8 mouse cellular contexts compared by ENCODE assay signal in the genomic region with DNA sequence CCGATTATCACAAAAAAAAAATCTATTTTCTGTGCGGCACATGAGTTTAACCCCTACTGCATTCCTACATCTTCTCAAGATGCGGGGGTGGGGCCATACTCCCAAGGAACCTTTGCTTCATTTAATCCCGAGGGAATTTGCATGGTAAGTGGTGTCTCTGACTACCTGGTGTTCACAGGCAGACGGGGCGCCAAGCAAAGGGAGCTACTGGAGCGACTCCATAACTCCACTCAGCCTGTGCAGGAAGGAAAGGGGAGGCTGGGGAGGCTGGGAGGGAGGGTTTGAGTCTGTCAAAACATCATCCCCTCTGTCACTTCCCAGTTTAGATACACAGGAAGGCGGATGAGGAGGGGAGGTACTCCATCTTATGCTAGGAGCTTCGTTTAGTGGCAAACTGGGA.
DNase-seq lines count a peak whose midpoint lies in the region; ATAC-seq and TF ChIP-seq lines count a peak whose summit lies in the region.

No protein-coding gene starts in this region.

- H3K9ac ChIP-seq in forebrain, embryonic 11.5 days (ENCODE audit: low read length) = no peak overlapping the region
- no peak overlapping the region for H3K9ac ChIP-seq in heart, embryonic 15.5 days
- no peak overlapping the region for H3K9ac ChIP-seq in limb, embryonic 12.5 days (replicated peaks)

- DNase-seq in forebrain, embryonic 10.5 days (ENCODE audit: extremely low spot score, low spot score) = no peak
- no peak for DNase-seq in forebrain, embryonic 11.5 days (ENCODE audit: low spot score)
- DNase-seq in embryo, embryonic 10 days (ENCODE audit: low spot score) = no peak
- DNase-seq in urinary bladder, adult 18-20 months (ENCODE audit: low spot score in 2 of 2) = no peak
- no peak for DNase-seq in thymus, postnatal 10 days (ENCODE audit: low spot score in 2 of 2)

- ATAC-seq in forebrain, embryonic 11.5 days (replicated peaks; ENCODE audit: low FRiP score) = no peak
- no peak for ATAC-seq in heart, embryonic 15.5 days (replicated peaks; ENCODE audit: insufficient number of reproducible peaks, insufficient read depth, low FRiP score, low read depth)
- no peak for ATAC-seq in limb, embryonic 12.5 days (ENCODE audit: insufficient number of reproducible peaks, insufficient read depth, low FRiP score, low TSS enrichment, low read depth)

- WGBS in forebrain, embryonic 10.5 days = 82% methylated on average over 9 of the region's 9 CpGs
- 75% methylated on average over 9 of the region's 9 CpGs for WGBS in forebrain, embryonic 11.5 days
- 48% methylated on average over 9 of the region's 9 CpGs for WGBS in heart, embryonic 15.5 days
- 73% methylated on average over 9 of the region's 9 CpGs for WGBS in limb, embryonic 12.5 days

- H3K36me3 ChIP-seq in forebrain, embryonic 10.5 days (replicated peaks) = peaks cover 98% of the 10 kb centered on the region
- H3K36me3 ChIP-seq in forebrain, embryonic 11.5 days (ENCODE audit: control insufficient read depth, insufficient read depth, low read length) = peaks cover 8% of the 10 kb centered on the region; the same call in 1 of the 2 replicates
- peaks cover 99% of the 10 kb centered on the region for H3K36me3 ChIP-seq in E14TG2a.4 (ENCODE audit: insufficient read depth, low read length)
- peaks cover 83% of the 10 kb centered on the region for H3K36me3 ChIP-seq in heart, embryonic 15.5 days
- peaks cover 98% of the 10 kb centered on the region for H3K36me3 ChIP-seq in limb, embryonic 12.5 days

- no peak overlapping the region for H3K4me2 ChIP-seq in forebrain, embryonic 11.5 days (ENCODE audit: low read depth, low read length, severe bottlenecking)
- no peak overlapping the region for H3K4me2 ChIP-seq in heart, embryonic 15.5 days
- no peak overlapping the region for H3K4me2 ChIP-seq in limb, embryonic 12.5 days

- H3K27ac ChIP-seq in forebrain, embryonic 10.5 days = 0 out of 2 replicates have a peak overlapping the region, but pooled peaks have one; percentile 27
- no peak overlapping the region for H3K27ac ChIP-seq in forebrain, embryonic 11.5 days (ENCODE audit: low read depth, low read length)
- peak overlapping the region; percentile 67 for H3K27ac ChIP-seq in heart, embryonic 15.5 days
- H3K27ac ChIP-seq in limb, embryonic 12.5 days = peak overlapping the region; percentile 64

- H3K4me1 ChIP-seq in forebrain, embryonic 10.5 days = peaks cover 36% of the 10 kb centered on the region
- no peaks in the 10 kb centered on the region for H3K4me1 ChIP-seq in forebrain, embryonic 11.5 days (replicated peaks; ENCODE audit: control insufficient read depth, insufficient read depth, low read length)
- H3K4me1 ChIP-seq in E14TG2a.4 (replicated peaks; ENCODE audit: low read depth, low read length) = peaks cover 95% of the 10 kb centered on the region
- peaks cover 32% of the 10 kb centered on the region for H3K4me1 ChIP-seq in heart, embryonic 15.5 days (replicated peaks)
- H3K4me1 ChIP-seq in limb, embryonic 12.5 days (replicated peaks) = peaks cover 22% of the 10 kb centered on the region

- H3K27me3 ChIP-seq in forebrain, embryonic 10.5 days (ENCODE audit: poor library complexity, severe bottlenecking) = no peaks in the 10 kb centered on the region
- H3K27me3 ChIP-seq in forebrain, embryonic 11.5 days (ENCODE audit: control insufficient read depth, insufficient read depth, low read length) = no peaks in the 10 kb centered on the region
- H3K27me3 ChIP-seq in E14TG2a.4 (ENCODE audit: insufficient read depth, low read length) = no peaks in the 10 kb centered on the region
- H3K27me3 ChIP-seq in heart, embryonic 15.5 days = no peaks in the 10 kb centered on the region
- no peaks in the 10 kb centered on the region for H3K27me3 ChIP-seq in limb, embryonic 12.5 days

- H3K4me3 ChIP-seq in forebrain, embryonic 10.5 days = no peak overlapping the region
- H3K4me3 ChIP-seq in forebrain, embryonic 11.5 days (ENCODE audit: low read depth, low read length) = no peak overlapping the region
- peak overlapping the region; percentile 39 for H3K4me3 ChIP-seq in E14TG2a.4 (replicated peaks; ENCODE audit: low read length)
- H3K4me3 ChIP-seq in heart, embryonic 15.5 days = no peak overlapping the region
- H3K4me3 ChIP-seq in limb, embryonic 12.5 days (replicated peaks) = no peak overlapping the region

- no peaks in the 10 kb centered on the region for H3K9me3 ChIP-seq in forebrain, embryonic 10.5 days
- H3K9me3 ChIP-seq in forebrain, embryonic 11.5 days (ENCODE audit: control insufficient read depth, low read length) = no peaks in the 10 kb centered on the region
- H3K9me3 ChIP-seq in E14TG2a.4 (ENCODE audit: low read length) = no peaks in the 10 kb centered on the region
- no peaks in the 10 kb centered on the region for H3K9me3 ChIP-seq in heart, embryonic 15.5 days (replicated peaks)
- H3K9me3 ChIP-seq in limb, embryonic 12.5 days = no peaks in the 10 kb centered on the region

- TF ChIP-seq CTCF in E14TG2a.4 (conservative IDR thresholded peaks at IDR 0.05; ENCODE audit: low read length) = no peak
